ENCODE assay signal across 8 mouse cellular contexts in the genomic region with DNA sequence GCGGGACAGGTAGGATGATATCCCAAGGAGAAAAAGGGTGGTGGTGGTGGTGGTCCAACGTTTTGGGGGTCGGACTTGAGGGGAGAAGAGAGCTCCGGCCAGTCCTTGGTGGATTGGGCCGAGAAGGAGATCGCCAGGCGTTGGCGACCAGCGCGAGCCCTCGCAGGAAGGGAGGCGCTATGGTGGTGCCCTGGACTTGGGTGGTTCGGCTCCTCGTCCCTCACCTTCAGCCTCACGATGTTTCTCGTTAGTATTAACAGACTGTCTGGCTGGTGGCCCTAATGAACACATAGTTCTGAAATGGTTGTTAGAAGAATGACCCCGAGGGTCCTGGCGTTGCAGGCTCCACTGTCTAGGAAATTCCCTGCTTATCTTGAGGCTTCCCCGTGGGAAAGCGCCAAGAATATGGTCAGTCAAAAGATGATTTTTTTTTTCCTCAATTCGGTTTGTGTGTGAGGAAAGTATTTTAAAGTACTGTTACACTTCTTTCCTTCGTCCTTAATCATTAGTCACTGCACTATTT. TPM values are rescaled to one million over a fixed set of nuclear protein-coding genes. Genes with fewer than 3 reads are reported as not detected.
A peak's percentile ranks its signal among the peaks of the same experiment; 100 is the strongest.
DNase-seq lines count a peak whose midpoint lies in the region; ATAC-seq and TF ChIP-seq lines count a peak whose summit lies in the region.

No protein-coding gene starts in this region.

- no peak for TF ChIP-seq POLR2A in heart, adult 2 months (IDR thresholded peaks at IDR 0.05; ENCODE audit: insufficient read depth, low read depth, low read length)

- no peak for TF ChIP-seq CTCF in heart, adult 2 months (IDR thresholded peaks at IDR 0.05)
- no peak for TF ChIP-seq CTCF in E14TG2a.4 (conservative IDR thresholded peaks at IDR 0.05; ENCODE audit: low read length)
- no peak for TF ChIP-seq CTCF in forebrain, postnatal 0 days (IDR thresholded peaks at IDR 0.05; ENCODE audit: low read depth)

- H3K36me3 ChIP-seq in heart, adult 2 months (ENCODE audit: control insufficient read depth, insufficient read depth, low read length) = peaks cover 12% of the 10 kb centered on the region
- H3K36me3 ChIP-seq in E14TG2a.4 (ENCODE audit: insufficient read depth, low read length) (no peaks in the 10 kb centered on the region), macrophage (ENCODE audit: inconsistent target) (peaks cover 7% of the 10 kb centered on the region; the same call in 1 of the 2 replicates)
- H3K36me3 ChIP-seq in forebrain, postnatal 0 days (ENCODE audit: insufficient read depth) = no peaks in the 10 kb centered on the region

- H3K4me2 ChIP-seq in forebrain, postnatal 0 days (ENCODE audit: low read depth) = peak overlapping the region; percentile 84

- 0 out of 2 replicates have a peak, but pooled peaks have one; percentile 4 for TF ChIP-seq EP300 in heart, adult 2 months (IDR thresholded peaks at IDR 0.05; ENCODE audit: insufficient read depth, low read depth, low read length)

- no peaks in the 10 kb centered on the region for H3K27me3 ChIP-seq in heart, adult 2 months (ENCODE audit: control insufficient read depth, insufficient read depth, low read length)
- no peaks in the 10 kb centered on the region for H3K27me3 ChIP-seq in E14TG2a.4 (ENCODE audit: insufficient read depth, low read length)
- H3K27me3 ChIP-seq in forebrain, postnatal 0 days (ENCODE audit: insufficient read depth, low read length) = no peaks in the 10 kb centered on the region

- no peak for DNase-seq in heart, adult 2 months
- no peak for DNase-seq in heart, postnatal 25 days (ENCODE audit: low spot score)
- peak; percentile 4 for DNase-seq in forebrain, postnatal 0 days
- DNase-seq in urinary bladder, postnatal 10 days (ENCODE audit: low spot score) = no peak
- no peak for DNase-seq in adrenal gland, adult 18-20 months (ENCODE audit: low spot score in 2 of 2)
- DNase-seq in thymus, postnatal 0 days (ENCODE audit: low spot score) = no peak

- ATAC-seq in forebrain, postnatal 0 days = peak; percentile 51

- peaks cover 5% of the 10 kb centered on the region for H3K4me1 ChIP-seq in heart, adult 2 months (ENCODE audit: control insufficient read depth, insufficient read depth, low read length)
- H3K4me1 ChIP-seq in E14TG2a.4 (replicated peaks; ENCODE audit: low read depth, low read length) = peaks cover 29% of the 10 kb centered on the region
- H3K4me1 ChIP-seq in forebrain, postnatal 0 days (ENCODE audit: insufficient read depth) = peaks cover 3% of the 10 kb centered on the region; the same call in 1 of the 2 replicates

- peak overlapping the region; percentile 96 for H3K27ac ChIP-seq in heart, adult 2 months
- peak overlapping the region; percentile 54; the same call in 1 of the 2 replicates for H3K27ac ChIP-seq in forebrain, postnatal 0 days (ENCODE audit: low read depth, low read length)
- H3K27ac ChIP-seq in macrophage = peak overlapping the region; percentile 78

- peak overlapping the region; percentile 59 for H3K4me3 ChIP-seq in heart, adult 2 months
- peak overlapping the region; percentile 87 for H3K4me3 ChIP-seq in E14TG2a.4 (replicated peaks; ENCODE audit: low read length)
- H3K4me3 ChIP-seq in forebrain, postnatal 0 days (ENCODE audit: low read depth, low read length) = peak overlapping the region; percentile 62
- peak overlapping the region; percentile 93 for H3K4me3 ChIP-seq in macrophage (ENCODE audit: inconsistent target)

- under 1% methylated on average over 22 of the region's 22 CpGs for WGBS in heart, adult 2 months
- whole genome bisulfite sequencing in forebrain, postnatal 0 days = under 1% methylated on average over 22 of the region's 22 CpGs
- WGBS in macrophage (ENCODE audit: missing documents) = 1% methylated on average over 22 of the region's 22 CpGs

- H3K9me3 ChIP-seq in E14TG2a.4 (ENCODE audit: low read length) = no peaks in the 10 kb centered on the region
- H3K9me3 ChIP-seq in forebrain, postnatal 0 days (ENCODE audit: low read length) = no peaks in the 10 kb centered on the region

- peak overlapping the region; percentile 83 for H3K9ac ChIP-seq in heart, adult 2 months (ENCODE audit: low read depth, low read length)
- peak overlapping the region; percentile 62 for H3K9ac ChIP-seq in forebrain, postnatal 0 days

- peaks cover 7% of the 10 kb centered on the region for H3K79me2 ChIP-seq in heart, adult 2 months (replicated peaks; ENCODE audit: control insufficient read depth, insufficient read depth, low read length)
- H3K79me2 ChIP-seq in macrophage (ENCODE audit: inconsistent target) = peaks cover 61% of the 10 kb centered on the region

- intact Hi-C loops in heart, adult 2 months (cut with DNase I) = loop anchor here (5.0 kb wide), 2 partner anchors 36 to 59 kb away; a partner anchor contains a TSS
- intact Hi-C loops in heart, postnatal 25 days (cut with DNase I) = loop anchor here (5.0 kb wide), 1 partner anchor 39 kb away; a partner anchor contains a TSS

RNA-seq across cellular contexts. Expression of a gene that starts 0.4 kb away (rescaled TPM):
- total RNA-seq in heart, adult 2 months (2021) = 10 to 100 TPM; 57.9 to 65.4 TPM
- 12.1 and 25.8 TPM in 2 replicates for polyA plus RNA-seq in heart, adult 2 months (2012; rRNA removed)
- 10 to 100 TPM; 58.5 to 63.4 TPM for total RNA-seq in heart, postnatal 25 days (2021)
- total RNA-seq in forebrain, postnatal 0 days (2014; rRNA removed) = 16.5 and 23.1 TPM in 2 replicates
- 7.1 and 8.9 TPM in 2 replicates for polyA plus RNA-seq in forebrain, postnatal 0 days (2015; fragmentation: Nextera tagmentation; extraction: Ambion mirVana)
- 100 to 1,000 TPM in 20 of 26 experiments, 10 to 100 TPM in 6; 76.3 to 311 (median 116) TPM for total RNA-seq in macrophage (2018; cell fraction: chromatin; rRNA removed)
- 100 to 1,000 TPM in 11 of 26 experiments, 10 to 100 TPM in 15; 66.6 to 148 (median 87.1) TPM for total RNA-seq in macrophage (2018; cell fraction: cytosol; rRNA removed)
- 100 to 1,000 TPM in 10 of 26 experiments, 10 to 100 TPM in 16; 59.1 to 197 (median 89.3) TPM for total RNA-seq in macrophage (2018; cell fraction: nucleus; rRNA removed)
- 69.9 to 226 TPM (median 125 TPM) in 3 replicates for polyA plus RNA-seq in macrophage (2018)
- 10 to 100 TPM; 62.0 to 63.1 TPM for total RNA-seq in adrenal gland, adult 18-20 months (2021)
- polyA plus RNA-seq in thymus, postnatal 0 days (2015; fragmentation: Nextera tagmentation; extraction: Ambion mirVana) = 33.9 and 40.6 TPM in 2 replicates

RNA-seq across cellular contexts. Expression of a gene that starts 4.2 kb away (rescaled TPM):
- 100 to 1,000 TPM; 443 to 527 TPM for total RNA-seq in heart, adult 2 months (2021)
- polyA plus RNA-seq in heart, adult 2 months (2012; rRNA removed) = 174 and 320 TPM in 2 replicates
- 100 to 1,000 TPM; 423 to 433 TPM for total RNA-seq in heart, postnatal 25 days (2021)
- 59.6 and 70.5 TPM in 2 replicates for total RNA-seq in forebrain, postnatal 0 days (2014; rRNA removed)
- polyA plus RNA-seq in forebrain, postnatal 0 days (2015; fragmentation: Nextera tagmentation; extraction: Ambion mirVana) = 26.7 and 40.4 TPM in 2 replicates
- 100 to 1,000 TPM in 16 of 26 experiments, 10 to 100 TPM in 10; 36.1 to 221 (median 126) TPM for total RNA-seq in macrophage (2018; cell fraction: chromatin; rRNA removed)
- total RNA-seq in macrophage (2018; cell fraction: cytosol; rRNA removed) = 10 to 100 TPM; 46.0 to 87.7 (median 67.0) TPM
- 100 to 1,000 TPM in 9 of 26 experiments, 10 to 100 TPM in 17; 40.3 to 134 (median 92.1) TPM for total RNA-seq in macrophage (2018; cell fraction: nucleus; rRNA removed)
- 45.2 to 55.7 TPM (median 52.7 TPM) in 3 replicates for polyA plus RNA-seq in macrophage (2018)
- 100 to 1,000 TPM; 103 to 117 TPM for total RNA-seq in adrenal gland, adult 18-20 months (2021)
- 50.0 and 59.5 TPM in 2 replicates for polyA plus RNA-seq in thymus, postnatal 0 days (2015; fragmentation: Nextera tagmentation; extraction: Ambion mirVana)

RNA-seq across cellular contexts. Expression of a gene that starts 41.3 kb away (rescaled TPM):
- total RNA-seq in heart, adult 2 months (2021) = 10 to 100 TPM in 1 of 2 experiments, 1 to 10 TPM in 1; 9.8 to 10.2 TPM
- polyA plus RNA-seq in heart, adult 2 months (2012; rRNA removed) = 3.6 and 8.1 TPM in 2 replicates
- 1 to 10 TPM; 8.6 to 9.3 TPM for total RNA-seq in heart, postnatal 25 days (2021)
- 30.6 and 33.8 TPM in 2 replicates for total RNA-seq in forebrain, postnatal 0 days (2014; rRNA removed)
- 20.5 and 36.8 TPM in 2 replicates for polyA plus RNA-seq in forebrain, postnatal 0 days (2015; fragmentation: Nextera tagmentation; extraction: Ambion mirVana)
- 1 to 10 TPM; 1.6 to 7.8 (median 3.9) TPM for total RNA-seq in macrophage (2018; cell fraction: chromatin; rRNA removed)
- total RNA-seq in macrophage (2018; cell fraction: cytosol; rRNA removed) = 10 to 100 TPM in 13 of 26 experiments, 1 to 10 TPM in 13; 5.8 to 14.2 (median 10.2) TPM
- total RNA-seq in macrophage (2018; cell fraction: nucleus; rRNA removed) = 10 to 100 TPM in 1 of 26 experiments, 1 to 10 TPM in 25; 2.5 to 12.6 (median 4.3) TPM
- 9.1 to 15.6 TPM (median 9.1 TPM) in 3 replicates for polyA plus RNA-seq in macrophage (2018)
- 1 to 10 TPM; 9.0 to 9.3 TPM for total RNA-seq in adrenal gland, adult 18-20 months (2021)
- polyA plus RNA-seq in thymus, postnatal 0 days (2015; fragmentation: Nextera tagmentation; extraction: Ambion mirVana) = 20.5 and 25.8 TPM in 2 replicates

RNA-seq across cellular contexts. Expression of a gene that starts 41.5 kb away (rescaled TPM):
- total RNA-seq in heart, adult 2 months (2021) = 10 to 100 TPM; 14.5 to 14.9 TPM
- 12.1 and 21.1 TPM in 2 replicates for polyA plus RNA-seq in heart, adult 2 months (2012; rRNA removed)
- total RNA-seq in heart, postnatal 25 days (2021) = 10 to 100 TPM; 14.6 to 15.3 TPM
- 38.2 and 38.5 TPM in 2 replicates for total RNA-seq in forebrain, postnatal 0 days (2014; rRNA removed)
- 23.2 and 26.1 TPM in 2 replicates for polyA plus RNA-seq in forebrain, postnatal 0 days (2015; fragmentation: Nextera tagmentation; extraction: Ambion mirVana)
- 10 to 100 TPM in 9 of 26 experiments, 1 to 10 TPM in 17; 1.5 to 22.7 (median 7.8) TPM for total RNA-seq in macrophage (2018; cell fraction: chromatin; rRNA removed)
- total RNA-seq in macrophage (2018; cell fraction: cytosol; rRNA removed) = 10 to 100 TPM; 12.3 to 32.7 (median 20.2) TPM
- total RNA-seq in macrophage (2018; cell fraction: nucleus; rRNA removed) = 10 to 100 TPM in 16 of 26 experiments, 1 to 10 TPM in 10; 2.9 to 27.3 (median 12.2) TPM
- 24.7 to 30.5 TPM (median 28.5 TPM) in 3 replicates for polyA plus RNA-seq in macrophage (2018)
- total RNA-seq in adrenal gland, adult 18-20 months (2021) = 10 to 100 TPM; 12.5 to 12.8 TPM
- polyA plus RNA-seq in thymus, postnatal 0 days (2015; fragmentation: Nextera tagmentation; extraction: Ambion mirVana) = 22.0 and 25.2 TPM in 2 replicates
